Mouse (Mus musculus): ENCODE measurements around the gene Ddx4. TPM values are rescaled to one million over a fixed set of nuclear protein-coding genes. Genes with fewer than 3 reads are reported as not detected.
"Not testable (repeated sequence)": the region's sequence is repeated elsewhere in the genome, so short reads cannot be mapped to it uniquely, and the experiment has no call there.

Ddx4 gene
- polyA plus RNA-seq, 2 experiments = 0.73 to 0.96 TPM

DNA sequence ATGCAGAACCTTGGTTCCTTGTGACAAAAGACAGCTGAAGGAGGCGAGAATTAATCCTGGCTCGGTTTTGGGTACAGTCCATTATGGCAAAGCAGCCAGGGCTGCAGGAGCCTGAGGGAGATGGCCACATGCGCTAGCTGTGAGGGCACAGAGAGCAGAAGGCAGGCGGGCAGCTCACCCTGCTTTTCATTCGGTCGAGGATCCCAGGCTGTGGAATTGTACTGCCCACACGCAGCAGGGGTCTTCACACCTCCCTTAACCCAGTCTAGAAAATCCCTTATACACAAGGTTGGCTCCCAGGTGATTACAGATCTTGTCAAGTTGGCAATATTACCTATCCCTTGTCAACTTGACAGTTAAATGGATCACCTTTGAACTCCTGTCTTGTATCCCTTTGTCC is 28.6 kb downstream of the Ddx4 start:
- no peaks in the 10 kb centered on the region for H3K36me3 ChIP-seq (ENCODE audit: control insufficient read depth, insufficient read depth, low read length)
- no peak overlapping the region for H3K27ac ChIP-seq (replicated peaks; ENCODE audit: low read depth, low read length)
- 58% methylated on average over 7 of the region's 7 CpGs for WGBS
- DNase-seq (ENCODE audit: low spot score) = no peak
- H3K27me3 ChIP-seq (ENCODE audit: control insufficient read depth, insufficient read depth, low read length) = 0 out of 2 replicates have a peak, but pooled peaks cover 4% of the 10 kb centered on the region
- H3K9ac ChIP-seq (ENCODE audit: low read depth, low read length, severe bottlenecking) = no peak overlapping the region
- no peak for ATAC-seq (ENCODE audit: low FRiP score, low read depth)
- H3K9me3 ChIP-seq (ENCODE audit: control insufficient read depth, low read length) = no peaks in the 10 kb centered on the region
- no peak for TF ChIP-seq POLR2A (IDR thresholded peaks at IDR 0.05; ENCODE audit: borderline replicate concordance, extremely low read depth, insufficient read depth, insufficient read length)
- no peak overlapping the region for H3K4me2 ChIP-seq (replicated peaks; ENCODE audit: low read depth, low read length, severe bottlenecking)
- no peak overlapping the region for H3K4me3 ChIP-seq (replicated peaks; ENCODE audit: low read length)
- peaks cover 3% of the 10 kb centered on the region; the same call in 1 of the 2 replicates for H3K4me1 ChIP-seq (ENCODE audit: control insufficient read depth, insufficient read depth, low read length)

- peaks cover 3% of the 10 kb centered on the region; the same call in 1 of the 2 replicates for H3K4me1 ChIP-seq (ENCODE audit: control insufficient read depth, insufficient read depth, low read length)
- WGBS = 42% methylated on average over 3 of the region's 3 CpGs
- TF ChIP-seq POLR2A (IDR thresholded peaks at IDR 0.05; ENCODE audit: borderline replicate concordance, extremely low read depth, insufficient read depth, insufficient read length) = no peak
- H3K4me2 ChIP-seq (replicated peaks; ENCODE audit: low read depth, low read length, severe bottlenecking) = no peak overlapping the region
- no peak for DNase-seq (ENCODE audit: low spot score)
- H3K27me3 ChIP-seq (ENCODE audit: control insufficient read depth, insufficient read depth, low read length) = 0 out of 2 replicates have a peak, but pooled peaks cover 4% of the 10 kb centered on the region
- no peaks in the 10 kb centered on the region for H3K9me3 ChIP-seq (ENCODE audit: control insufficient read depth, low read length)
- H3K9ac ChIP-seq (ENCODE audit: low read depth, low read length, severe bottlenecking) = no peak overlapping the region
- H3K4me3 ChIP-seq (replicated peaks; ENCODE audit: low read length) = no peak overlapping the region
- H3K27ac ChIP-seq (replicated peaks; ENCODE audit: low read depth, low read length) = no peak overlapping the region
- H3K36me3 ChIP-seq (ENCODE audit: control insufficient read depth, insufficient read depth, low read length) = no peaks in the 10 kb centered on the region
- no peak for ATAC-seq (ENCODE audit: low FRiP score, low read depth)
These were observed 30.7 kb downstream of the Ddx4 start for GRCm38 (mm10) chr13:112621592-112621991.

- no peaks in the 10 kb centered on the region for H3K27me3 ChIP-seq (ENCODE audit: control insufficient read depth, insufficient read depth, low read length)
- no peak overlapping the region for H3K4me2 ChIP-seq (replicated peaks; ENCODE audit: low read depth, low read length, severe bottlenecking)
- ATAC-seq (ENCODE audit: low FRiP score, low read depth) (no peak), DNase-seq (ENCODE audit: low spot score) (no peak)
- no peaks in the 10 kb centered on the region for H3K9me3 ChIP-seq (ENCODE audit: control insufficient read depth, low read length)
- H3K27ac ChIP-seq (replicated peaks; ENCODE audit: low read depth, low read length) = no peak overlapping the region
- TF ChIP-seq POLR2A (IDR thresholded peaks at IDR 0.05; ENCODE audit: borderline replicate concordance, extremely low read depth, insufficient read depth, insufficient read length) = no peak
- 91% methylated on average over 3 of the region's 3 CpGs for WGBS
- H3K4me1 ChIP-seq (ENCODE audit: control insufficient read depth, insufficient read depth, low read length) = no peaks in the 10 kb centered on the region
- H3K36me3 ChIP-seq (ENCODE audit: control insufficient read depth, insufficient read depth, low read length) = no peaks in the 10 kb centered on the region
- no peak overlapping the region for H3K4me3 ChIP-seq (replicated peaks; ENCODE audit: low read length)
- no peak overlapping the region for H3K9ac ChIP-seq (ENCODE audit: low read depth, low read length, severe bottlenecking)
These were observed 43.7 kb downstream of the Ddx4 start for GRCm38 (mm10) chr13:112608606-112609005.

DNA sequence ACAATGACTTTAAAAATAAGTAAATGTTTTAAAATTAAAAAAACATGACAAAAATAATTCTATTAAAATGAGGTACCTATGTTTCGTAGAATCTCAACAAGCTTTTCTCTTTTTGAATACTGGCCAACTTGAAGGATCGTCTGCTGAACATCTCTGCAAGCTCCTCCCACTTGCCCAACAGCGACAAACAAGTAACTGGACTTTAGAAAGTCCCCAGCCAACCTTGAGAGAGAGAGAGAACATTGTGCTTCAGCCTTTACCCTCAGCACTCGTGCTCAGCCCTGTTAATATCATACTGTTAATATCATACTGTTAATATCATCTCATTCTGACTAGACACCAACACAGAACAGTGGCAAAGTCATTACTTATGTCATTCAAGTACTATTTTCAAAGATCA is 47.9 kb downstream of the Ddx4 start:
- no peaks in the 10 kb centered on the region for H3K36me3 ChIP-seq (ENCODE audit: control insufficient read depth, insufficient read depth, low read length)
- H3K9ac ChIP-seq (ENCODE audit: low read depth, low read length, severe bottlenecking) = no peak overlapping the region
- 46% methylated on average over 4 of the region's 4 CpGs for WGBS
- H3K4me2 ChIP-seq (replicated peaks; ENCODE audit: low read depth, low read length, severe bottlenecking) = no peak overlapping the region
- no peak overlapping the region for H3K4me3 ChIP-seq (replicated peaks; ENCODE audit: low read length)
- ATAC-seq (ENCODE audit: low FRiP score, low read depth) (no peak), DNase-seq (ENCODE audit: low spot score) (no peak)
- no peaks in the 10 kb centered on the region for H3K4me1 ChIP-seq (ENCODE audit: control insufficient read depth, insufficient read depth, low read length)
- no peak for TF ChIP-seq POLR2A (IDR thresholded peaks at IDR 0.05; ENCODE audit: borderline replicate concordance, extremely low read depth, insufficient read depth, insufficient read length)
- no peaks in the 10 kb centered on the region for H3K27me3 ChIP-seq (ENCODE audit: control insufficient read depth, insufficient read depth, low read length)
- no peaks in the 10 kb centered on the region for H3K9me3 ChIP-seq (ENCODE audit: control insufficient read depth, low read length)
- H3K27ac ChIP-seq (replicated peaks; ENCODE audit: low read depth, low read length) = no peak overlapping the region

DNA sequence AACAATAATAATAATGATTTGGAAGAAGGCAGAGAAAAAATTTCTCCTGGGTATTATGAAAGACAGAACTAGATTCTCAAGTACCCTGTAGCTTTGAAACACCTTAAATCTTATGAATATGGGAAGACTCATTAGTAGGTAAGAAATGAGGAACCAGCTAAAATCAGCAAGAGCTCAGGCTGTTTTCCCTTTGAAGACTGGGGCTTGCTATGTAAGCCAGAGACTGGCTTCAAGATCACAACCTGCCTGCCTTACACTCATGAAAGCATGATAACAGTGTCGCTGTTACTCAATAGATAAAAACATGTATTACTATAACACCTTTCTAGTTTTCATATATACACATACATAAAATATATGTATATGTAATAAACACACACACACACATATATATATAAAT is 48.4 kb downstream of the Ddx4 start:
- Histone ChIP-seq H3K4me2 (replicated peaks; ENCODE audit: low read depth, low read length, severe bottlenecking) (no peak overlapping the region), H3K27me3 (ENCODE audit: control insufficient read depth, insufficient read depth, low read length) (no peaks in the 10 kb centered on the region), H3K36me3 (ENCODE audit: control insufficient read depth, insufficient read depth, low read length) (no peaks in the 10 kb centered on the region), H3K9me3 (ENCODE audit: control insufficient read depth, low read length) (no peaks in the 10 kb centered on the region), H3K27ac (replicated peaks; ENCODE audit: low read depth, low read length) (no peak overlapping the region), H3K4me3 (replicated peaks; ENCODE audit: low read length) (no peak overlapping the region), H3K9ac (ENCODE audit: low read depth, low read length, severe bottlenecking) (no peak overlapping the region), H3K4me1 (ENCODE audit: control insufficient read depth, insufficient read depth, low read length) (no peaks in the 10 kb centered on the region)
- ATAC-seq (ENCODE audit: low FRiP score, low read depth) (no peak), DNase-seq (ENCODE audit: low spot score) (no peak)
- TF ChIP-seq POLR2A (IDR thresholded peaks at IDR 0.05; ENCODE audit: borderline replicate concordance, extremely low read depth, insufficient read depth, insufficient read length) = no peak
- 76% methylated on average over 1 of the region's 1 CpGs for WGBS

DNA sequence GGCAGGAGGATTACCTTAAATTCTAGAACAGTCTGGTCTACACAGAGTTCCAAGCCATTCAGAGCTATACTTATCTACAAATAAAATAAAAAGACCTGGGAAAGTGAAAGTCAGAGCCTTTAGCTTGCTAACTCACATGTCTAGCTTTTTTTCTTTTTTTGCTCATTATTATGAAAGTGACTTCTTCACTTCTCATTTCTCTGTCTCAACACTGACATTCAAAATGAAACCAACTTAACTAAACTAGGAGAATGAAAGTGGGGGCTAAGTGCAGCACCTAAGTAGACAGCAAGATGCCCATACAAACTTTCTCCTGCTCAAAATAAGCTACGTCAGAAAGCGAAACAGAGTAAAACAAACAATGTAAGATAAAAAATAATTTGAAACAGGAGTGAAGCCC is 49.7 kb downstream of the Ddx4 start:
- Histone ChIP-seq H3K27me3 (ENCODE audit: control insufficient read depth, insufficient read depth, low read length) (no peaks in the 10 kb centered on the region), H3K4me3 (replicated peaks; ENCODE audit: low read length) (no peak overlapping the region), H3K4me2 (replicated peaks; ENCODE audit: low read depth, low read length, severe bottlenecking) (no peak overlapping the region), H3K36me3 (ENCODE audit: control insufficient read depth, insufficient read depth, low read length) (no peaks in the 10 kb centered on the region), H3K9ac (ENCODE audit: low read depth, low read length, severe bottlenecking) (no peak overlapping the region), H3K4me1 (ENCODE audit: control insufficient read depth, insufficient read depth, low read length) (no peaks in the 10 kb centered on the region), H3K9me3 (ENCODE audit: control insufficient read depth, low read length) (no peaks in the 10 kb centered on the region), H3K27ac (replicated peaks; ENCODE audit: low read depth, low read length) (no peak overlapping the region)
- DNase-seq (ENCODE audit: low spot score) (no peak), ATAC-seq (ENCODE audit: low FRiP score, low read depth) (no peak)
- WGBS = 77% methylated on average over 2 of the region's 2 CpGs
- no peak for TF ChIP-seq POLR2A (IDR thresholded peaks at IDR 0.05; ENCODE audit: borderline replicate concordance, extremely low read depth, insufficient read depth, insufficient read length)

DNA sequence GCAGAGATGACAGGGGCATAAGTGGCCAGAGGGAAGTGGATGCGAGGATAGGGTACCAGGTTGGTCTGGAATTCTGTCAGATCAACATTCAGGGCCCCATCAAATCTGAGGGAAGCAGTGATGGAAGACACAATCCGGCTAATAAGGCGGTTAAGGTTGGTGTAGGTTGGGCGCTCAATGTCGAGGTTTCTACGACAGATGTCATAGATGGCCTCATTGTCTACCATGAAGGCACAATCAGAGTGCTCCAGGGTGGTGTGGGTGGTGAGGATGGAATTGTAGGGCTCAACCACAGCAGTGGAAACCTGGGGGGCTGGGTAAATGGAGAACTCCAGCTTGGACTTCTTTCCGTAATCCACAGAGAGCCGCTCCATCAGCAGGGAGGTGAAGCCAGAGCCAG is 58.0 kb downstream of the Ddx4 start, which contains the start of gene Il31ra:
Gene Il31ra, minus strand, starts transcription at position 101 of the 400 bp plus-strand sequence.
- not testable (repeated sequence) for H3K9me3 ChIP-seq (ENCODE audit: control insufficient read depth, low read length); H3K4me3 ChIP-seq (replicated peaks; ENCODE audit: low read length); H3K4me1 ChIP-seq (ENCODE audit: control insufficient read depth, insufficient read depth, low read length); DNase-seq (ENCODE audit: low spot score); ATAC-seq (ENCODE audit: low FRiP score, low read depth); H3K27me3 ChIP-seq (ENCODE audit: control insufficient read depth, insufficient read depth, low read length); H3K9ac ChIP-seq (ENCODE audit: low read depth, low read length, severe bottlenecking); H3K4me2 ChIP-seq (replicated peaks; ENCODE audit: low read depth, low read length, severe bottlenecking); H3K27ac ChIP-seq (replicated peaks; ENCODE audit: low read depth, low read length); H3K36me3 ChIP-seq (ENCODE audit: control insufficient read depth, insufficient read depth, low read length)
- WGBS = 85% methylated on average over 2 of the region's 8 CpGs
